Mouse (Mus musculus) erythroblast, embryonic 14.5 days (primary cell): ENCODE measurements around the gene Zmynd10.

Source experiments
- GATA1 ChIP-seq: IDR thresholded peaks from 2 replicates; pipeline ENCODE4 v1.6.1; 2012; ENCODE audit warnings: low read length, inconsistent platforms, mixed read lengths
- TAL1 ChIP-seq: IDR thresholded peaks from 3 replicates; pipeline ENCODE4 v1.6.1; 2012; ENCODE audit warnings: low read length, inconsistent platforms, mixed read lengths

GRCm38 (mm10) chr9:107550491-107551116 is 3.5 kb downstream of the Zmynd10 start:
- TF ChIP-seq GATA1 (no peak), TAL1 (no peak)
